Mouse (Mus musculus) ovary, postnatal 10 days (tissue): ENCODE measurements around the gene Fmc1.

Experiments used
- DNase-seq: peaks from one replicate; pipeline ENCODE4 v3.0.0; 2022; ENCODE audit warnings: low spot score

Fmc1 gene

GRCm38 (mm10) chr6:38551989-38552635 is 18.8 kb downstream of the Fmc1 start:
- DNase-seq = peak; percentile 97

DNA sequence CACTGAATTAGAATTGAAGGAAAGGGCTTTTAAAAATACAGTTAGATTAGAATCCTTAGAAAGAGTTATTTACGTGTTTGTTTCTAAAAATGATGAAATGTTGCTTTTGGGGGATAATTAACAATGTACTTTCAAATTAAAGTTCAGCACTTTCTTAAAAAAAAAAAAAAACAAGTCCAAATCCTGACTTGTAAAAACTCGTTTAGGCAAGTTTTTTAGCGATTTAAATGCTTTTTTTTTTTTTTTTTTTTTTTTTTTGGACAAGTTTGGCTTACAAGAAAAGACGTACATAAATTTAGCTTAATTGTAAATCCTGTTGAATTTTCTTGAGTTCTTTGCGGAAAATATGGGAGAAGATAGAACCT is 19.3 kb downstream of the Fmc1 start:
- DNase-seq = no peak

GRCm38 (mm10) chr6:38576096-38576495 is 42.8 kb downstream of the Fmc1 start:
- DNase-seq = no peak

- DNase-seq = no peak
Observed at GRCm38 (mm10) chr6:38580112-38580857, 47.0 kb downstream of the Fmc1 start.

GRCm38 (mm10) chr6:38581711-38582110 is 48.4 kb downstream of the Fmc1 start:
- DNase-seq = no peak
